Mouse (Mus musculus) megakaryocyte, embryonic 14.5 days (primary cell): ENCODE data around the gene Dusp7.

Source experiments
- FLI1 ChIP-seq: IDR thresholded peaks from 2 replicates; pipeline ENCODE4 v1.6.1; 2012; ENCODE audit warnings: low read length, inconsistent platforms, mixed read lengths
- GATA1 ChIP-seq: IDR thresholded peaks from 3 replicates; pipeline ENCODE4 v1.6.1; 2012; ENCODE audit warnings: mixed read lengths, low read length, inconsistent platforms, borderline replicate concordance

- TF ChIP-seq GATA1 (no peak), FLI1 (no peak)
These were observed 30.8 kb upstream of the Dusp7 start for GRCm38 (mm10) chr9:106337620-106338019.
